Mouse (Mus musculus): ENCODE results near the gene Fer1l4.

The Fer1l4 gene

GRCm38 (mm10) chr2:156052816-156053215, at the start of gene Fer1l4:
Gene Fer1l4, minus strand, starts transcription at chr2:156052947.
- DNase-seq: no peak

GRCm38 (mm10) chr2:156091926-156092325, 39.2 kb upstream of the Fer1l4 start:
- no peak for DNase-seq

- DNase-seq: no peak
These were observed 37.1 kb upstream of the Fer1l4 start for GRCm38 (mm10) chr2:156089799-156090198.

DNA sequence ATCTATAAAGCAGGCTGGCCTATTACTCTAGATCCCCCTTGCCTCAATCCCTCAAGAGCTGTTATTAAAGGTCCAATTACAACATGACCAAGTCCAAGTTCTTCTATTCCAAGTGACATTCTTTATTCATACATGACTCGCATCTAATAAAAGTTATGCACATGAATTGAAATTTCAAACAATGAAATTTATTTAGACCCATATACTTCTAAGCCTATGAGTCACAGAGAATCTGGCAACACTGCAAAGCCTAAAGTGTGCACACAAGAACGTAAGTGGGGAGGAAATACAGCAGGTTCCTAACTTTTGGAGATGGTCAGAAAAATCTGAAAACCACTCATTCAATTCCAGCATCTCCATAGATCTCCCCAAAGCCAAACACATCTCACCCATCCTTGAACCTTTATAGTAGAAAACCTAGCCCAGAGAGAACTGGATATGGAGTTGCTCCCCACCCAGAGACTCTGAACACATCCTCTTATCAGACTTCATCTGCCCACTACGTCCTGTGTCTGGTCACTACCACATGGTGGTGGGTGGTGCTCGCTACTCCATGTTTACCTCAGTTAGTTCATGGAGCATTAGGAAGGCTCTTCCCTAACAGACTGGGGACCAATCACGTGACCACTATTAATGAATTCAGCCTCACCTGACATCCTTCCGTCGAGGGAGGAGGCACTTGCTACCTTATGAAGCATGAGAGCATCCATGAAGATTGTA, 34.8 kb upstream of the Fer1l4 start:
- no peak for DNase-seq

DNA sequence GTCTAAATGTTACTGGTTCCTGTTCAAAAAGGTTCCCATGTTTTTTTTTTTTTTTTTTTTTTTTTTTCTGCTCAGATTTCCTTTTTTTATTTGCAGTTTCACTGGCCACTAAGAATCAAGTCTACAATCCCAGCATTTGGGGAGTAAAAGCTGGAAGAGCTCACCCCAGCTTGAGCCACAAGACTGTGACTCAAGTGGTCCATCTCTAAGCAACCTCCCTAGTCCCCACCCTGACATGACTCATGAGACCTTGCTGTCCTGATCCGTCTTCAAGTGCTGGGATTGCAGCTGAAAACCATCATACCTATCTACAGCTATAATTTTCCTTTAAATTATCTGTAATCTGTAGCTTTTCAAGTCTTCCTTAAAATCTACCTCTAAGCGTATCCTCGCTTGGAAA, 31.8 kb upstream of the Fer1l4 start:
- no peak for DNase-seq

- no peak for DNase-seq
These were observed 27.6 kb upstream of the Fer1l4 start for GRCm38 (mm10) chr2:156080391-156080790.

DNA sequence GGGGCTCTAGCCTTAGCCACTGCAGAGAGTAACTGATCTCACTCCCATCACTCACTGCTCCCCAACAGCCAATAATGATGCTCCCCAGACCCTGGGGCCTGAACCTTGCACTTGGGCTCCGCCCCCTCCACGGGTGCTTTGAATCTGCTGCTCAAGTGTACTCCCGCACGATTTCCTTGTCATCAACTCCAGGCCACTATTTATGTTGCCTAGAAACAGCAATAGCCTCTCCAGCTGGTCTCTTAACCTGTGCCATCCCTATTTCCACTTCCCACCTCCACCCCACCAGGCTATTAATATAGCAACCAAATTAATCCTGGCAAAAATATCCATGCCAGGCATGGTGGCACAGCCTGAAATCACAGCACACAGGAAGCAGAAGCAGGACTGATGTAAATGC, 26.9 kb upstream of the Fer1l4 start:
- DNase-seq: no peak

- DNase-seq: no peak
These were observed 26.4 kb upstream of the Fer1l4 start for GRCm38 (mm10) chr2:156079183-156079560.

DNA sequence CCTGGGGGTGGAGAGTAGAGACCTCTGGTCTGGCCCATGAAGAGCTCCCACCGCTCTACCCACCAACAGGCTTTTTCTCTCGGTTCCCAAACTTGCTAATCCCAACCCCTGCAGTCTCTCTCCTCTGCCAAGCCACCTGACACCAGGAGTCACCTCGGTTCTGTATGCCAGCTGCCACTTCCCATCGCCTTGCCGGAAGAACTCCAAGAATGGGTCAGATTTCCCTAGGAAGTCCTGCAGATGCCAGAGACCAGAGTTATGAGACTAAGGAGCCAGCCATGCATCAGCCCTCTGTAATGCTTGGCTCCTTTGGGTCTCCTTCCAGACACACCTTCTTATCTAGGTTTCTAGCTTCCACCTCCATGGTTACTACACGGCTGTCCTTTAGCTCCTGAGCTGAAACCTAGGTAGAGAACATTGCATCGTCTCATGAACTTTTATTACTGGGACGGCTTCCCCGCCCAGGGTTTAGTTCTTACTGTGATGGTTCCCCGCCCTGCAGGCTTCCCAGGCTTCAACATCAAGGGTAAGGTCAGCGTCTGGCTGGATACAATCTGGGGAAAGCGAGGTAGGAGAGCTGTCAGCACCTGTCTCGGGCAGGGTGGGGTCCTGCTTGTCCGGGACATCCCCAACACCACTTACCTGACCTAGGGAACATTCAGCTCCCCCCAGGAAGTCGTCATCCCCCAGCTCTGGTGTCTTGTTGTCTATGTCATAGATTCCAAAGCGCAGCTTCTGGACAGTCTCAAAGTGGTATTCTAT, 25.9 kb upstream of the Fer1l4 start:
- DNase-seq: no peak

- DNase-seq: no peak
These were observed 24.7 kb upstream of the Fer1l4 start for GRCm38 (mm10) chr2:156077461-156077860.

- DNase-seq: peak in 1 of 2 experiments; percentile 71
These were observed 21.0 kb upstream of the Fer1l4 start for GRCm38 (mm10) chr2:156073725-156074124.

- no peak for DNase-seq
These were observed 18.5 kb upstream of the Fer1l4 start for GRCm38 (mm10) chr2:156071236-156071635.

GRCm38 (mm10) chr2:156067916-156068315, 15.2 kb upstream of the Fer1l4 start:
- DNase-seq: no peak

DNA sequence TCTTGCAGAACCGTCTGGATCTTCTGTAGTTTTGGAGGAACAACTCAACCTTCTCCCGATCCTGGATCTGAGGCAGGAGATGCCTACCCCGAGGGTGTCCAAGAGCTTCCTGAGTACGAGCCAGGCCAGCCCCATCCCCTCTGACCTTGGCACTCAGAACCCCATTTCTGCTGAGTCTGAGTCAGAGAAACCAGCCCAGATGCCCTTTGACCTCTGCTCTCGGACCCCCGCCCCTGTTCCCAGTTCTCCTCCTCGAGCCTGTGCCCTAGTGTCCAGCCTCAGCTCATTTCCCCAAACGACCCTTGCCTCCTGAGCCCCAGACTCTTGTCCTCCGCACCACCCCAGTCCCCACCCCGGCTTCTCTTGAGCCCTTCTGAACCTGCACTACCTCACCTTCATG, 13.4 kb upstream of the Fer1l4 start:
- DNase-seq: no peak

DNA sequence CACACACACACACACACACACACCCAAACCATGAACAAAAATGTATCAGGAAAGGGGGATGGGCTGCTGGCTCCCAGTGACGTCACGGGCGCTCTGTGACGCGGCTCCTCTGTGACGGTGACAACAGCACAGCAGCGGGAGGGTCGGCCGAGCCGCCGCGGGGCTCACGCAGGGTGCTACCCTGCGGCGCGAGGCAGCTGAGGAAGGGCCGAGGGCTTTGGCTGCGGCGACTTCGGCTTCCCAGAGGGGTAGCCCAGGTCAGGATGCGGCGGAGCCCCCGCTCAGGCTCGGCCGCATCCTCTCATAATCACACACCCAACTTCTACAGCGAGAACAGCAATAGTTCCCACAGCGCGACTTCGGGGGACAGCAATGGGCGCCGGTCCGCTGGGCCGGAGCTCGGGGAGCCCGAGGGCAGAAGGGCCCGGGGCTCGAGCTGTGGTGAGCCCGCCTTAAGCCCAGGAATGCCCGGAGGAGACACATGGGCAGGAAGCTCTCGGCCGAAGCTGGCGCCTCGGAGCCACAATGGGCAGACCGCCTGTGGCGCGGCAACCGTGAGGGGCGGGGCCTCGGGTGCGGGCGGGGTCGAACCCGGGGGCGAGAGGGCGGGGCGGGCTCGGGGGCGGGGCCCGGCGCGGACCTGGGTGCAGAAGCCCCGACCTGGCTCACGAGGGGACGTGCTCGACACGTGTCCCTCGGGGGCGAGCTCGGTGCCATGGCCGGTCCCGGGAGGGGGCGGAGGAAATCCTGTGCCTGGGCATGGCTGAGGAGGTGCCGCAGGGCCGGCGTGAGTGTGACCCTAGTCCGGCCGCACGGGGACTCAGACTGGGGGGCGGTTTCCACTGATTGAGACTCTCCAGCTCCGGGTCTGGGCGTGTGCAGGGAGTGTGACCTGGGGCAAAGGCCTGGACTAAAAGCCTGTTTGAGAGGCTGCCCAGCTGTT, 12.6 kb upstream of the Fer1l4 start, which contains the start of gene Spag4:
TSS of gene Spag4 (plus strand) at position 77 of the 943 bp plus-strand sequence.
- peak; percentile 83 to 85 for DNase-seq

DNA sequence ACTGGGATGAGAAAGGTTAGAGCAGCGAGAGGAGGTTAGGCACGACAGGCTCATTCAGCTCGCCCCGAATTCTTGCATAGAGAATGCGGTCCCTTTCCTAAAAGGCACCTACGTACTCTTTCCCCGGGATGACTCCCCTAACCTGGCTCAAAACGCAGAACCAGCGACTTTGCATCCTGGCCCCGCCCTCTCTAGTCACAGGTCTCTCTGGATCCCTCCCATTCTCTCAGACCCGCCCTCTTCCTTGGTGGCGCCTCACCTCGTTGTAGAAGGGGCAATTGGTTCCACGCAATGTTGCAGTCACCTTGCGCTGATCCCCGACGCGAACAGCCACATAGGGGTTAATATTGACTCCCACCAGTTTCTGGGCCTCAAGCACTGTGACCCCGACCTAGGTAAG, 4.8 kb downstream of the Fer1l4 start:
- peak in 1 of 2 experiments; percentile 15 for DNase-seq

DNA sequence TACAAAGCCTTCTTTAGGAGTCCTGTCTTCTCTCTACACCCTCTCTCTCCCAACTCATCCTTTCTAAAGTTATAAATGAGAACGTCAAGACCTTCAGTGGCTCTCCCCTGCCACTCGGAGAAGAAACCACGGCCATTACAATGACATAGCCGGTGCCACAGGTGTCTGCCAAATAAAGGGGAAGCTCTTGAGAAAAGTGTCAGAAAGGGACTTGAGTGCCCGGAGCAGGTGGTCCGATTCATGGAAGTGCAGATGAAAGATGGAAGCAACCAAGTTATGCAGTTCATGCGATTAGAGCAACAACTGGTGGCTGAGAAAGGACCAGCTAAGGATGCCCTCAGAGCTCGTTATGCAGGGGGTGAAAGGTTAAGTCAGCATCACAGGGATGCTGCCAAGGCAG, 9.8 kb downstream of the Fer1l4 start:
- no peak for DNase-seq

- no peak for DNase-seq
These were observed 13.4 kb downstream of the Fer1l4 start for GRCm38 (mm10) chr2:156039390-156039789.

DNA sequence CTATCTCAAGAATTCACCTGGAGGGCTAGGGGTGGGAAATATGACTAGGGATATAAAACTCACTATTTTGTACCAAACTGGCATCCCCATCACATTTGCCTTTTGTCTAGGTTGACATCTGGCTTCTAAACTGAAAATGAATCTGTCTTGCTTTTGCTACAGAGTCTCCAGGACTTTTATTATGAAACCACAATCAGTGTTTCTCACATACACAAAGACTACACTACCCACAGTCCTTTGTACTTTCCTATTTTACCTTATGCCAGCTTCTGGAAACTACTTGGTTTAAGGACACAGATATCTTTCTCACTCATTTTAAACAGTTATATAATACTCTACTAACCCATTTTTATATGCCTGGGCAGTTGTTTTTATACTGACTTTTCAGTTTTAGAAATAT, 27.3 kb downstream of the Fer1l4 start:
- DNase-seq: no peak

DNA sequence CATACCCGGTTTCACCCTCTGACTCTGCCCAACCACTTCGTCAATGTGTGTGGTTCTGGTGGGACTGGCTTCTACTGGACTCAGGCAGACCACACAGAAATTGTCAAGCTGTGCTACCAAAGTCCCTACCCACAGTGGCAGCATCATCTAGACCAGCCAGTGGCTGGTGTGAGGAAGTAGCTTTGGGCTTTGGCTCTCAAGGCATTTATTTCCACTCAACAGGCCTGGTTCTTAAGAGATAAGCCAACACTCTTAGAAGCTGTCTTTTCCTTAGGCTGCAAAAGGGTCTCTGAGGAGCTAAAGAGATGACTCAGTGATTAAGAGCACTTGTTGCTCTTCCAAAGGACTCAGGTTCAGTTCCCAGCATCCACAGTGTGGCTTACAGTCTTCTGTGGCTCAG, 31.0 kb downstream of the Fer1l4 start:
- no peak for DNase-seq

DNA sequence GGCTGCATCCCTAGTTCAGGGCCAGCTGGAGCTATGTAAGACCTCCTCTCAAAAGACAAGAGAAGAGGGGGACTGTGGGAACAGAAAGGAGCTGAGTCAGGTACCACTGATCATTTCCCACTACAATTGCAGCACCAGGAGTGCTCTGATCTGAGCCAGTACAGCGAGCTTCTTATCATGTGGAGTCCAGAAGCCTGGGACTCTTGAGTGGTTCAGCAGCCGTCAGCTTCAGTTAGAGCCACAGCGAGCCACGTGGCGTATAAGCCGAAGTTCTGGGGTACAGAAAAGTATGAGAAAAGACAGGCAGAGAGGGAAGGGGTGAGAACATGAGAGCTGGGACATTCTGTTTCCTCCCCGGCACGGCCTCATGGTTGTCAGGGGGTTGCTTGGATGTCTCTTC, 31.5 kb downstream of the Fer1l4 start:
- DNase-seq: no peak

- DNase-seq: no peak
These were observed 34.6 kb downstream of the Fer1l4 start for GRCm38 (mm10) chr2:156018106-156018505.

DNA sequence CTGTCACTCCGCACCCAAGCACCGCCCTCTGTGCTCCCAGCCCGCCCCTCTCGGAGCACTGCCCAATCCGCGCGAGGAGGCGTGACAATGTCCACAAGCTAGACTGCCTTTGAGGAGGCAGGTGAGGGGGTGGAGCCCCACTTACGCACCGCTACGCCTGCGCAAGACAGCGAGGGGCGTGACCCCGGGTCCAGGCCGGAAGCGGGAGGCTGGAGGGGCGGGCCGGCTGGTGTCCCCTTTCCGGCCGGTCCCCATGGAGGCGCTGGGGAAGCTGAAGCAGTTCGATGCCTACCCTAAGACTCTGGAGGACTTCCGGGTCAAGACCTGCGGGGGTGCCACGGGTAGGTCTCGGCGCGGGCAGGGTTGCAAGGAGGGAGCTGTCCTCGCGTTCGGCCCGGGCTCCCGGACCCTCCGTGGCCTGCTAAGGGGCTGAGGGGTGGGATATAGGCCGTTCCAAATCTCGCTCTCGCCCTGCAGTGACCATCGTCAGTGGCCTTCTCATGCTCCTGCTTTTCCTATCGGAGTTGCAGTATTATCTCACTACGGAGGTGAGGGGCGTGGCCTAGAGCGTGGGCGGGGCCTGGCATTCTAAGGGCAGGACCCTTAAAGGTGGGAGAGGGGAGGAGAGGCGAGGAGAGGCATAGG, 44.7 kb downstream of the Fer1l4 start, which contains the start of the genes 6430550D23Rik and Ergic3:
TSS of gene 6430550D23Rik (minus strand) at position 90 of the 645 bp plus-strand sequence.
TSS of gene Ergic3 (plus strand) at position 158 of the 645 bp plus-strand sequence.
- peak; percentile 99 for DNase-seq

Data from lung, postnatal 4 days (tissue).